ENCODE assay signal across 8 mouse cellular contexts in genomic region chr11:98149304-98149750, GRCm38 (mm10). TPM values are rescaled to one million over a fixed set of nuclear protein-coding genes. Genes with fewer than 3 reads are reported as not detected.
DNase-seq lines count a peak whose midpoint lies in the region; ATAC-seq and TF ChIP-seq lines count a peak whose summit lies in the region.

No protein-coding gene starts in this region.

- under 1% methylated on average over 55 of the region's 57 CpGs for WGBS in cerebellum, adult 2 months
- under 1% methylated on average over 57 of the region's 57 CpGs for WGBS in hindbrain, embryonic 10.5 days
- under 1% methylated on average over 25 of the region's 57 CpGs for WGBS in lung, postnatal 0 days

- H3K27ac ChIP-seq in MEL (ENCODE audit: control insufficient read depth, low read depth, low read length), result peak overlapping the region; percentile 87
- H3K27ac ChIP-seq in cerebellum, adult 2 months (ENCODE audit: insufficient read depth, low read length), result peak overlapping the region; percentile 82
- peak overlapping the region; percentile 96 for H3K27ac ChIP-seq in hindbrain, embryonic 10.5 days
- H3K27ac ChIP-seq in lung, postnatal 0 days (ENCODE audit: low read length), result peak overlapping the region; percentile 95

- no peaks in the 10 kb centered on the region for H3K27me3 ChIP-seq in MEL (ENCODE audit: control insufficient read depth in 1 of 2, insufficient read depth in 2 of 2, low read length in 2 of 2)
- H3K27me3 ChIP-seq in cerebellum, adult 2 months (ENCODE audit: control insufficient read depth, insufficient read depth, low read length), result no peaks in the 10 kb centered on the region
- no peaks in the 10 kb centered on the region for H3K27me3 ChIP-seq in hindbrain, embryonic 10.5 days (ENCODE audit: insufficient read depth, poor library complexity, severe bottlenecking)
- no peaks in the 10 kb centered on the region for H3K27me3 ChIP-seq in lung, postnatal 0 days (replicated peaks; ENCODE audit: insufficient read depth, low read length)

- H3K4me2 ChIP-seq in lung, postnatal 0 days (replicated peaks; ENCODE audit: low read depth, low read length), result peak overlapping the region; percentile 92

- TF ChIP-seq EP300 in MEL (IDR thresholded peaks at IDR 0.05; ENCODE audit: low read depth in 1 of 2, low read length in 2 of 2), result 0 out of 4 replicates have a peak, but pooled peaks of 1 of the 2 experiments have one; percentile 6
- TF ChIP-seq EP300 in lung, postnatal 0 days (IDR thresholded peaks at IDR 0.05), result no peak

- H3K4me3 ChIP-seq in MEL (ENCODE audit: control insufficient read depth in 1 of 2, insufficient read depth in 1 of 2, low read depth in 2 of 2, low read length in 2 of 2), result peak overlapping the region; percentile 82 to 97
- peak overlapping the region; percentile 84 for H3K4me3 ChIP-seq in cerebellum, adult 2 months (replicated peaks; ENCODE audit: insufficient read depth, low read depth, low read length)
- H3K4me3 ChIP-seq in hindbrain, embryonic 10.5 days, result peak overlapping the region; percentile 98
- H3K4me3 ChIP-seq in lung, postnatal 0 days (ENCODE audit: low read depth, low read length), result peak overlapping the region; percentile 85

- peak overlapping the region; percentile 93 for H3K9ac ChIP-seq in MEL (ENCODE audit: control insufficient read depth, low read depth, low read length, poor library complexity, severe bottlenecking)
- peak overlapping the region; percentile 84 for H3K9ac ChIP-seq in lung, postnatal 0 days (replicated peaks; ENCODE audit: low read depth)

- ATAC-seq in lung, postnatal 0 days, result peak; percentile 89

- peaks cover 16% of the 10 kb centered on the region for H3K79me2 ChIP-seq in MEL (ENCODE audit: control insufficient read depth, insufficient read depth, low read length, poor library complexity)

- TF ChIP-seq POLR2A in MEL (IDR thresholded peaks at IDR 0.05; ENCODE audit: control insufficient read depth in 1 of 2, insufficient read depth in 1 of 2, low read depth in 1 of 2, low read length in 2 of 2, poor library complexity in 1 of 2), result peak; percentile 70 to 85; a peak in 2 of 4 replicates
- TF ChIP-seq POLR2A in cerebellum, adult 2 months (IDR thresholded peaks at IDR 0.05; ENCODE audit: borderline replicate concordance, insufficient read depth, low read length), result no peak; the same call in 1 of the 2 replicates

- peak; percentile 95 for DNase-seq in MEL (ENCODE audit: low read depth, low spot score)
- DNase-seq in cerebellum, adult 2 months, result peak; percentile 94 to 95
- peak; percentile 92 for DNase-seq in forelimb bud, embryonic 11.5 days (ENCODE audit: low read depth, low spot score)
- DNase-seq in hindbrain, embryonic 10.5 days (ENCODE audit: low spot score), result peak; percentile 96
- DNase-seq in layer of hippocampus, adult 9-11 months, result peak; percentile 92
- DNase-seq in lung, postnatal 0 days (ENCODE audit: low spot score), result peak; percentile 95
- DNase-seq in ovary, postnatal 14 days (ENCODE audit: low spot score), result peak; percentile 94
- DNase-seq in thymus, postnatal 14 days, result peak; percentile 95

- TF ChIP-seq RAD21 in MEL (IDR thresholded peaks at IDR 0.05; ENCODE audit: low read depth, low read length), result no peak

- H3K36me3 ChIP-seq in MEL (ENCODE audit: control insufficient read depth in 1 of 2, insufficient read depth in 2 of 2, low read length in 2 of 2), result peaks cover 0 to 11% of the 10 kb centered on the region in 2 experiments; a peak in 2 of 4 replicates
- H3K36me3 ChIP-seq in hindbrain, embryonic 10.5 days, result peaks cover 7% of the 10 kb centered on the region
- no peaks in the 10 kb centered on the region for H3K36me3 ChIP-seq in lung, postnatal 0 days (ENCODE audit: insufficient read depth, low read length)

- no peak for TF ChIP-seq CTCF in MEL (IDR thresholded peaks at IDR 0.05 in 2 of 3, conservative IDR thresholded peaks at IDR 0.05 in 1 of 3; ENCODE audit: control insufficient read depth in 1 of 3, insufficient read depth in 1 of 3, low read depth in 2 of 3, low read length in 3 of 3, poor library complexity in 1 of 3, severe bottlenecking in 1 of 3)
- no peak for TF ChIP-seq CTCF in cerebellum, adult 2 months (IDR thresholded peaks at IDR 0.05; ENCODE audit: borderline replicate concordance, insufficient read depth, low read depth, low read length)
- TF ChIP-seq CTCF in lung, postnatal 0 days (IDR thresholded peaks at IDR 0.05), result no peak

- peaks cover 0 to 8% of the 10 kb centered on the region in 2 experiments; a peak in 3 of 4 replicates for H3K4me1 ChIP-seq in MEL (ENCODE audit: control insufficient read depth in 1 of 2, insufficient read depth in 2 of 2, low read length in 2 of 2)
- H3K4me1 ChIP-seq in cerebellum, adult 2 months (ENCODE audit: control insufficient read depth, insufficient read depth, low read length), result peaks cover 8% of the 10 kb centered on the region; the same call in 1 of the 2 replicates
- H3K4me1 ChIP-seq in hindbrain, embryonic 10.5 days (replicated peaks), result peaks cover 25% of the 10 kb centered on the region
- H3K4me1 ChIP-seq in lung, postnatal 0 days (ENCODE audit: insufficient read depth, low read depth, low read length), result peaks cover 10% of the 10 kb centered on the region; the same call in 1 of the 2 replicates

- H3K9me3 ChIP-seq in MEL (replicated peaks; ENCODE audit: insufficient read depth, low read length), result no peaks in the 10 kb centered on the region
- no peaks in the 10 kb centered on the region for H3K9me3 ChIP-seq in hindbrain, embryonic 10.5 days
- H3K9me3 ChIP-seq in lung, postnatal 0 days (ENCODE audit: low read length), result no peaks in the 10 kb centered on the region

TF ChIP-seq in MEL, 35 proteins besides CTCF, POLR2A, EP300 and RAD21 (continues in another document):
- peak; percentile 11; the same call in 1 of the 2 replicates for TF ChIP-seq MXI1 (IDR thresholded peaks at IDR 0.05; ENCODE audit: low read depth, low read length)
- TF ChIP-seq MYB (IDR thresholded peaks at IDR 0.05; ENCODE audit: low read depth, low read length), result 0 out of 2 replicates have a peak, but pooled peaks have one; percentile 37
- no peak; the same call in 1 of the 2 replicates for TF ChIP-seq KAT2A (conservative IDR thresholded peaks at IDR 0.05; ENCODE audit: low read depth, low read length)
- peak; percentile 83 for TF ChIP-seq NELFE (IDR thresholded peaks at IDR 0.05; ENCODE audit: low read depth, low read length)
- peak; percentile 55; the same call in 1 of the 2 replicates for TF ChIP-seq POLR2AphosphoS2 (IDR thresholded peaks at IDR 0.05; ENCODE audit: low read length)
- TF ChIP-seq ZMIZ1 (IDR thresholded peaks at IDR 0.05; ENCODE audit: low read depth, low read length), result 0 out of 2 replicates have a peak, but pooled peaks have one; percentile 81
- no peak for TF ChIP-seq BHLHE40 (IDR thresholded peaks at IDR 0.05; ENCODE audit: borderline replicate concordance, low read depth, low read length)
- peak; percentile 40 for TF ChIP-seq MAX (IDR thresholded peaks at IDR 0.05; ENCODE audit: low read length)
- TF ChIP-seq RCOR1 (IDR thresholded peaks at IDR 0.05; ENCODE audit: low read depth, low read length), result no peak
- TF ChIP-seq TAL1 (IDR thresholded peaks at IDR 0.05; ENCODE audit: low read length), result no peak
- TF ChIP-seq MAFK (IDR thresholded peaks at IDR 0.05; ENCODE audit: borderline replicate concordance, low read depth, low read length), result no peak
- no peak for TF ChIP-seq MYC (IDR thresholded peaks at IDR 0.05; ENCODE audit: low read depth, low read length)
- TF ChIP-seq GABPA (IDR thresholded peaks at IDR 0.05; ENCODE audit: low read depth, low read length), result no peak
- TF ChIP-seq MEF2A (IDR thresholded peaks at IDR 0.05; ENCODE audit: extremely low read depth, insufficient replicate concordance, low read depth, low read length, poor library complexity, severe bottlenecking), result no peak
- peak; percentile 83; the same call in 1 of the 2 replicates for TF ChIP-seq SIN3A (IDR thresholded peaks at IDR 0.05; ENCODE audit: low read length)
- no peak for TF ChIP-seq ZNF384 (IDR thresholded peaks at IDR 0.05; ENCODE audit: low read depth, low read length)
- peak; percentile 28; the same call in 1 of the 2 replicates for TF ChIP-seq ELF1 (IDR thresholded peaks at IDR 0.05; ENCODE audit: low read depth, low read length)
- no peak for TF ChIP-seq USF2 (IDR thresholded peaks at IDR 0.05; ENCODE audit: borderline replicate concordance in 1 of 2, insufficient read depth in 1 of 2, low read depth in 1 of 2, low read length in 2 of 2)
- peak; percentile 62; the same call in 1 of the 2 replicates for TF ChIP-seq ETS1 (IDR thresholded peaks at IDR 0.05; ENCODE audit: low read depth, low read length)
- peak; percentile 62; the same call in 1 of the 2 replicates for TF ChIP-seq ZKSCAN1 (IDR thresholded peaks at IDR 0.05; ENCODE audit: low read depth, low read length)
- TF ChIP-seq POLR2AphosphoS5 (IDR thresholded peaks at IDR 0.05; ENCODE audit: borderline replicate concordance, low read depth, low read length), result no peak
- TF ChIP-seq HCFC1 (IDR thresholded peaks at IDR 0.05; ENCODE audit: low read depth, low read length), result peak; percentile 83

RNA-seq across cellular contexts. Expression of gene Fbxl20, which starts 0.9 kb away (rescaled TPM):
- total RNA-seq in MEL (2012; rRNA removed), result 4.4 and 6.0 TPM in 2 replicates
- 1 to 10 TPM in 1 of 2 experiments, not detected in 1; 10.0 TPM for polyA plus RNA-seq in MEL (2012; ENCODE audit: insufficient read depth in 1 of 2, insufficient read length in 2 of 2, low read depth in 1 of 2, low replicate concordance in 2 of 2, missing spikeins in 1 of 2)
- polyA plus RNA-seq in cerebellum, adult 2 months (2012; rRNA removed), result 23.0 and 25.1 TPM in 2 replicates
- 23.4 and 23.8 TPM in 2 replicates for polyA plus RNA-seq in hindbrain, embryonic 10.5 days (2016; fragmentation: Nextera tagmentation; extraction: Ambion mirVana)
- polyA plus RNA-seq in lung, postnatal 0 days (2015; fragmentation: Nextera tagmentation; extraction: Ambion mirVana), result 12.8 and 13.0 TPM in 2 replicates

RNA-seq across cellular contexts. Expression of gene Med1, which starts 43.8 kb away (rescaled TPM):
- total RNA-seq in MEL (2012; rRNA removed), result 39.9 and 43.6 TPM in 2 replicates
- polyA plus RNA-seq in MEL (2012; ENCODE audit: insufficient read depth in 1 of 2, insufficient read length in 2 of 2, low read depth in 1 of 2, low replicate concordance in 2 of 2, missing spikeins in 1 of 2), result 100 to 1,000 TPM in 1 of 2 experiments, 10 to 100 TPM in 1; 58.6 to 122 TPM
- polyA plus RNA-seq in cerebellum, adult 2 months (2012; rRNA removed), result 27.0 and 29.0 TPM in 2 replicates
- 62.8 and 73.0 TPM in 2 replicates for polyA plus RNA-seq in hindbrain, embryonic 10.5 days (2016; fragmentation: Nextera tagmentation; extraction: Ambion mirVana)
- 32.2 and 34.1 TPM in 2 replicates for polyA plus RNA-seq in lung, postnatal 0 days (2015; fragmentation: Nextera tagmentation; extraction: Ambion mirVana)

RNA-seq across cellular contexts. Expression of gene Cdk12, which starts 53.5 kb away (rescaled TPM):
- 34.3 and 35.2 TPM in 2 replicates for total RNA-seq in MEL (2012; rRNA removed)
- polyA plus RNA-seq in MEL (2012; ENCODE audit: insufficient read depth in 1 of 2, insufficient read length in 2 of 2, low read depth in 1 of 2, low replicate concordance in 2 of 2, missing spikeins in 1 of 2), result 10 to 100 TPM; 34.6 to 45.5 TPM
- 23.3 and 24.9 TPM in 2 replicates for polyA plus RNA-seq in cerebellum, adult 2 months (2012; rRNA removed)
- polyA plus RNA-seq in hindbrain, embryonic 10.5 days (2016; fragmentation: Nextera tagmentation; extraction: Ambion mirVana), result 10.2 and 12.6 TPM in 2 replicates
- polyA plus RNA-seq in lung, postnatal 0 days (2015; fragmentation: Nextera tagmentation; extraction: Ambion mirVana), result 6.7 and 8.3 TPM in 2 replicates

Comparison
In these comparisons a context has a peak if more than half of its experiments do, and no peak if none do; other contexts are left out.
1. Peak in every context shown above with its lines: DNase-seq, ATAC-seq, H3K4me3 ChIP-seq and H3K27ac ChIP-seq.